Mouse (Mus musculus): ENCODE data around the gene Gm49450. TPM values are rescaled to one million over a fixed set of nuclear protein-coding genes. Genes with fewer than 3 reads are reported as not detected.

Gm49450 gene
- total RNA-seq (2014; rRNA removed; ENCODE audit: low replicate concordance) (78.3 and 158 TPM in 2 replicates), polyA plus RNA-seq (2015; fragmentation: Nextera tagmentation; extraction: Ambion mirVana) (not detected in 2 replicates)

DNA sequence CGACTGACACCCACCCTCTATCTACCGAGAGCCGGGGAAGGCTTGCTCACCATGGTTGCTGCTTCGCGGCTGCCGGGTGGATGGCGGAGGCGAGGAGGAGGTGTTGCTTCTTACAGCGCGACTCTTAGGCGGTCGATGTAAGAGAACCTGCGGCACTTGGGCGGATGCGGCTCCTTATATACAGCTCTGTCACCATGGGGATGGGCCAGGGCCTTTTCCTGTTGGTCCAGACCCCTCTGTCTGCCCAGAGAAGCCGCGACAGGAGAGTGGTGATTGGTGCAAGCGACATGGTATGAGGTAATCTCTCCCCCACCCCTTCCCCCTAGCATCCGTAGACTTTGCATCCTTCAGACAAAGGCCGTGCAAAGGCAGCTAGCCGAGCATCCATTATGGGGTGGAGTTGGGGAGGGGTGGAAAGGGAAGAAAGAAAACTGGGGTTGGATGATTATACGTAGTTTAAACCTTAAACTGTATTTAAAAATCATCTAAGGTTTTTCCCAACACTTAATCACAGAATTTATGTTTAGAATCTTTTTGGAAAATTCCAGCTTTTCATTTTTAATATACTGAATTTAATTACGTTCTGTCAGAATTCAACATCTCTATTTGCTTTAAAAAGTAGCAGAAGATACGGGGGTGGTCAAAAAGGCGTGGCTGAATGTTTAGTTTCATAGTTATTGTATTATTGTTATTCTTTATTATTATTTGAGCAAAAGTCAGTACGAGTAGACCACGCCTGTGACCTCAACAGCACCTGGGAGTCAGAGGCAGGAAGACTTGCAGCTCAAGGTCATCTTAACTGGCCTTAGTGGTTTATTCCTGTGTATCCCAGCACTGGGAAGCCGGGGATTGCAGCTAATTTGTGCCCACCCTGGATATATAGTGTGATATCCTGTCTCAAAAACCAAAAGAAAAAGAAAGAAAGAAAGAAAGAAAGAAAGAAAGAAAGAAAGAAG is at the start of gene Gm49450, which contains the start of gene Tuba1a:
Gene Gm49450 (minus strand): TSS at position 151 of the 956 bp plus-strand sequence.
Gene Tuba1a (minus strand): TSS at position 303 of the 956 bp plus-strand sequence.
- Histone ChIP-seq H3K36me3 (replicated peaks; ENCODE audit: control insufficient read depth, insufficient read depth, low read length) (peaks cover 10% of the 10 kb centered on the region), H3K4me1 (ENCODE audit: control insufficient read depth, insufficient read depth) (no peaks in the 10 kb centered on the region), H3K27me3 (ENCODE audit: control insufficient read depth, insufficient read depth, low read length) (no peaks in the 10 kb centered on the region), H3K9me3 (replicated peaks; ENCODE audit: control insufficient read depth, low read length) (no peaks in the 10 kb centered on the region), H3K9ac (replicated peaks; ENCODE audit: low read depth, low read length) (peak within 1 kb of the TSS; percentile 76), H3K4me2 (ENCODE audit: low read depth, low read length) (peak within 1 kb of the TSS; percentile 64), H3K4me3 (ENCODE audit: low read depth, low read length) (peak within 1 kb of the TSS; percentile 87), H3K27ac (ENCODE audit: low read depth) (peak within 1 kb of the TSS; percentile 95)
- TF ChIP-seq CTCF (IDR thresholded peaks at IDR 0.05; ENCODE audit: low read depth) (no peak), EP300 (IDR thresholded peaks at IDR 0.05; ENCODE audit: low read depth) (no peak)
- 8% methylated on average over 28 of the region's 28 CpGs for WGBS
- DNase-seq (ENCODE audit: low spot score): peak; percentile 97
- ATAC-seq (ENCODE audit: insufficient read depth, low read depth): peak; percentile 97

DNA sequence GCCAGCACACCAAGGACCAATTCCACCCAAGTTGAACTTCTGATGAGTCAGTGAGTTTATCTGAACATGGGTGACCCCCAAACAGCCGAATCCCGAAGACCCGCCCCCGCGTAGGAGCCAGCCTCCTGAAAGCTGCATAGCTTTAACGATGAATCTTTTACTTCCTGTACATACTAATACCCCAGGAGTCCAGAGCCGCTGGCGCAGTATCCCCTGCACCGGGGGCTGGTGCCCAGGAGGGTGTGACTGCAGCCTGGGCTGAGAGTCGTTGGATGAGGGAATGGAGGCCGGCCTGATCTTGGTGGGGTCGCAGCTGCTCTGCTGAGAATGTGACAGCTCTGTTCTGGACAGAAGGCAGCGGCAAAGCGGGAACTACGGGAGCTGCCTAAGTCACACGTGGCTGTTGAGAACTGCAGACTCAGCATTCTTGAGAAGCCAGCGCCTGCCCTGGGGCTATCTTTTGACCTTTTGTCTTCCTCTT is 48.1 kb upstream of the Gm49450 start:
- Histone ChIP-seq H3K9me3 (replicated peaks; ENCODE audit: control insufficient read depth, low read length) (peaks cover 4% of the 10 kb centered on the region; the same call in 1 of the 2 replicates), H3K4me1 (ENCODE audit: control insufficient read depth, insufficient read depth) (peaks cover 26% of the 10 kb centered on the region), H3K27me3 (ENCODE audit: control insufficient read depth, insufficient read depth, low read length) (no peaks in the 10 kb centered on the region), H3K27ac (ENCODE audit: low read depth) (0 out of 2 replicates have a peak overlapping the region, but pooled peaks have one; percentile 69), H3K4me3 (ENCODE audit: low read depth, low read length) (peak overlapping the region; percentile 33), H3K4me2 (ENCODE audit: low read depth, low read length) (peak overlapping the region; percentile 59), H3K9ac (replicated peaks; ENCODE audit: low read depth, low read length) (peak overlapping the region; percentile 50), H3K36me3 (replicated peaks; ENCODE audit: control insufficient read depth, insufficient read depth, low read length) (no peaks in the 10 kb centered on the region)
- WGBS: 7% methylated on average over 17 of the region's 17 CpGs
- DNase-seq (ENCODE audit: low spot score) (peak; percentile 33), ATAC-seq (ENCODE audit: insufficient read depth, low read depth) (no peak)
- TF ChIP-seq CTCF (IDR thresholded peaks at IDR 0.05; ENCODE audit: low read depth) (no peak), EP300 (IDR thresholded peaks at IDR 0.05; ENCODE audit: low read depth) (no peak)

DNA sequence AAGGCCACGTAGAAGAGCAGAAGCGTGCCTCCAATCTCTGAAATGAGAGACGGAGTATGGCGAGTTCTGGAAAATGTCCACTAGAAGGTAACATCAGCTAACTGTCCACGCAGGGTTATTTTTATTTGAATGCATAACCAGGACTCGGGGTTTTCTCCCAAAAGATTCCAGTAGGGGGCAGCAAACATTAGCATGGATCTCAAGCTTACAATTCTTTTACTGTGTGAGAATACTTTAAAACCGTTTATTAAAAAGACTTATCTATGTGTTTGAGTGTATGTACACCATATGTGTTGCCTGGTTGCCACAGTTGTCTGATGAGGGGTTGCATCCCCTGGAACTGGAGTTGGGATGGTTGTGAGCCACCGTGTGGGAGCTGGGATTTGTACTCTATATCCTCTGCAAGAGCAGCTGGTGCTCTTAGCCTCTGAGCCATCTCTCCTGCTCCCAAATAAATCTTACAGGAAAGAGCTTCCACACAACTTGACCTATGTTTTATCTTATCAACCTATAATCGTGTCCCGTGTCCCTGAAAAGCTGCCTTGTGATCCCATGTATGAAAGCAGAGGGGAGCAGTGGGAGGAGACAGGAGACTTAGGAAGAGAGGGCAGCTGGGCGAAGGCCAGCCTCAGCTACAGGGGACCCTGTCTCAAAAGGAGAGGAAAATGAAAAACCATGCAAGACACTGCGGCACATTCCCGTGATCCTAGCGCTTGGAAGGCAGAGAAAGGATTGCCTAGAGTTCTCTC is 47.4 kb upstream of the Gm49450 start:
- DNase-seq (ENCODE audit: low spot score): peak; percentile 75

DNA sequence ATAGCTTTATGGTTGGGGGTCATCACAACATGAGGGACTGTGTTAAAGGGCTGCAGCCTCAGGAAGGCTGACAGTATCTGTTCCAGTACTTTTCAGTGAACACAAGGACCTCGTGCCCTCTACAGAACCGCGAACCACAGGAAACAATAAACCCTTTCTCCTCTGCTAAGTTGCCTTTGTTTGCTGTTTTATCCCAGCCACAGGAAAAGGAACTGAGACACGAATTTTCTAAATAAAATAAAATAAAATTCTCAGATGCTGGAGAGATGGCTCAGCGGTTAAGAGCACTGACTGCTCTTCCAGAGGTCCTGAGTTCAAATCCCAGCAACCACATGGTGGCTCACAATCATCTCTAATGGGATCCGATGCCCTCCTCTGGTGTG is 45.4 kb upstream of the Gm49450 start:
- WGBS: 27% methylated on average over 6 of the region's 6 CpGs
- H3K9me3 ChIP-seq (replicated peaks; ENCODE audit: control insufficient read depth, low read length): peaks cover 2% of the 10 kb centered on the region; the same call in 1 of the 2 replicates
- no peaks in the 10 kb centered on the region for H3K27me3 ChIP-seq (ENCODE audit: control insufficient read depth, insufficient read depth, low read length)
- no peak overlapping the region for H3K4me2 ChIP-seq (ENCODE audit: low read depth, low read length)
- DNase-seq (ENCODE audit: low spot score): no peak
- no peak overlapping the region for H3K9ac ChIP-seq (replicated peaks; ENCODE audit: low read depth, low read length)
- no peaks in the 10 kb centered on the region for H3K36me3 ChIP-seq (replicated peaks; ENCODE audit: control insufficient read depth, insufficient read depth, low read length)
- peak overlapping the region; percentile 93 for H3K27ac ChIP-seq (ENCODE audit: low read depth)
- TF ChIP-seq EP300 (IDR thresholded peaks at IDR 0.05; ENCODE audit: low read depth): no peak
- TF ChIP-seq CTCF (IDR thresholded peaks at IDR 0.05; ENCODE audit: low read depth): no peak
- ATAC-seq (ENCODE audit: insufficient read depth, low read depth): no peak
- peaks cover 26% of the 10 kb centered on the region for H3K4me1 ChIP-seq (ENCODE audit: control insufficient read depth, insufficient read depth)
- H3K4me3 ChIP-seq (ENCODE audit: low read depth, low read length): no peak overlapping the region

More for the DNA sequence above, 47.4 kb upstream of the Gm49450 start:
- H3K9ac ChIP-seq (replicated peaks; ENCODE audit: low read depth, low read length): no peak overlapping the region; the same call in 1 of the 2 replicates
- peaks cover 26% of the 10 kb centered on the region for H3K4me1 ChIP-seq (ENCODE audit: control insufficient read depth, insufficient read depth)
- H3K36me3 ChIP-seq (replicated peaks; ENCODE audit: control insufficient read depth, insufficient read depth, low read length): no peaks in the 10 kb centered on the region
- TF ChIP-seq CTCF (IDR thresholded peaks at IDR 0.05; ENCODE audit: low read depth): peak; percentile 58
- TF ChIP-seq EP300 (IDR thresholded peaks at IDR 0.05; ENCODE audit: low read depth): no peak
- H3K4me2 ChIP-seq (ENCODE audit: low read depth, low read length): peak overlapping the region; percentile 59
- H3K9me3 ChIP-seq (replicated peaks; ENCODE audit: control insufficient read depth, low read length): peaks cover 4% of the 10 kb centered on the region; the same call in 1 of the 2 replicates
- H3K27me3 ChIP-seq (ENCODE audit: control insufficient read depth, insufficient read depth, low read length): no peaks in the 10 kb centered on the region
- no peak overlapping the region; the same call in 1 of the 2 replicates for H3K4me3 ChIP-seq (ENCODE audit: low read depth, low read length)
- H3K27ac ChIP-seq (ENCODE audit: low read depth): peak overlapping the region; percentile 69
- ATAC-seq (ENCODE audit: insufficient read depth, low read depth): peak; percentile 19; the same call in 1 of the 2 replicates
- 27% methylated on average over 14 of the region's 14 CpGs for WGBS

All from heart, postnatal 0 days (tissue).